Mouse (Mus musculus) thymus, adult 2 months (tissue): ENCODE data around the gene Osbpl11.

Experiments used
- CTCF ChIP-seq: fragments of 200-500 bp; IDR thresholded peaks from 2 replicates; pipeline ENCODE4 v1.5.1; 2012; ENCODE audit warnings: mild to moderate bottlenecking, control low read depth, low read length, moderate library complexity, borderline replicate concordance; ENCODE audit not compliant: control insufficient read depth, poor library complexity, insufficient read depth; ENCODE audit errors: extremely low read depth
- POLR2A ChIP-seq: fragments of 200-500 bp; IDR thresholded peaks from 2 replicates; pipeline ENCODE4 v1.6.1; 2012; ENCODE audit warnings: mild to moderate bottlenecking, low read length, control low read depth, moderate library complexity; ENCODE audit not compliant: control insufficient read depth, poor library complexity, insufficient read depth; ENCODE audit errors: extremely low read depth

GRCm38 (mm10) chr16:33200589-33200988, 15.7 kb downstream of the Osbpl11 start:
- TF ChIP-seq CTCF (no peak), POLR2A (no peak)
